Mouse (Mus musculus): ENCODE measurements at regions not wholly inside any gene's neighbourhood (a gene's known extent, or its start where the extent isn't known, plus 50 kb on each side); places are given as distances from the start of the nearest gene placed in this dataset.
"Not testable (repeated sequence)": the region's sequence is repeated elsewhere in the genome, so short reads cannot be mapped to it uniquely, and the experiment has no call there.

- DNase-seq = peak; percentile 4
These were observed 123.4 kb downstream of the Gm6685 start for GRCm38 (mm10) chr11:28216316-28216715.

- DNase-seq = no peak
These were observed 126.1 kb downstream of the Gm6685 start for GRCm38 (mm10) chr11:28213606-28214005.

- no peak for DNase-seq
These were observed 137.5 kb downstream of the Gm6685 start for GRCm38 (mm10) chr11:28202150-28202549.

GRCm38 (mm10) chr11:28188119-28188518 is 151.5 kb downstream of the Gm6685 start:
- no peak for DNase-seq

GRCm38 (mm10) chr11:28187441-28187840 is 152.2 kb downstream of the Gm6685 start:
- DNase-seq = not testable (repeated sequence)

- no peak for DNase-seq
These were observed 168.4 kb downstream of the Gm6685 start for GRCm38 (mm10) chr11:28171232-28171631.

- DNase-seq = no peak
These were observed 187.2 kb downstream of the Gm6685 start for GRCm38 (mm10) chr11:28152456-28152855.

Data from kidney, adult 9 months (tissue).